Mouse (Mus musculus) midbrain, postnatal 0 days (tissue): ENCODE measurements at regions not wholly inside any gene's neighbourhood (a gene's known extent, or its start where the extent isn't known, plus 50 kb on each side); places are given as distances from the start of the nearest gene placed in this dataset.

Source experiments
- ATAC-seq: fragments of 200-750 bp; cut with Nextera tagmentation; 2 replicates; pipeline ENCODE4 v1.8.0; 2017; ENCODE audit warnings: moderate number of reproducible peaks, mild to moderate bottlenecking, moderate TSS enrichment, moderate library complexity; ENCODE audit not compliant: low FRiP score
- DNase-seq: peaks from one replicate; pipeline ENCODE4 v3.0.0-alpha.2; 2015; ENCODE audit warnings: low spot score
- H3K27ac ChIP-seq: fragments of 300-500 bp; sonication (generic); 2 replicates; pipeline ENCODE4 v1.5.1; 2014; ENCODE audit warnings: low read depth, mild to moderate bottlenecking, low read length, mixed read lengths
- H3K27me3 ChIP-seq: fragments of 300-500 bp; sonication (generic); 2 replicates; pipeline ENCODE4 v1.6.1; 2014; ENCODE audit warnings: low read length, control low read depth, mixed read lengths; ENCODE audit not compliant: insufficient read depth
- H3K36me3 ChIP-seq: fragments of 300-500 bp; sonication (generic); 2 replicates; pipeline ENCODE4 v1.6.1; 2014; ENCODE audit warnings: low read length, control low read depth, mixed read lengths; ENCODE audit not compliant: insufficient read depth
- H3K4me1 ChIP-seq: fragments of 300-500 bp; sonication (generic); 2 replicates; pipeline ENCODE4 v1.6.1; 2014; ENCODE audit warnings: mild to moderate bottlenecking, control low read depth, antibody characterized with exemption, low read length, mixed read lengths; ENCODE audit not compliant: insufficient read depth
- H3K4me2 ChIP-seq: fragments of 300-500 bp; sonication (generic); 2 replicates; pipeline ENCODE4 v1.6.1; 2014; ENCODE audit warnings: low read depth, mild to moderate bottlenecking, low read length, mixed read lengths; ENCODE audit not compliant: poor library complexity, severe bottlenecking
- H3K4me3 ChIP-seq: fragments of 300-500 bp; sonication (generic); 2 replicates; pipeline ENCODE4 v1.5.1; 2014; ENCODE audit warnings: low read depth, mild to moderate bottlenecking, low read length, moderate library complexity
- H3K9ac ChIP-seq: fragments of 300-500 bp; sonication (generic); replicated peaks from 2 replicates; pipeline ENCODE4 v1.6.1; 2014; ENCODE audit warnings: mild to moderate bottlenecking, low read length, moderate library complexity, mixed read lengths; ENCODE audit not compliant: poor library complexity, severe bottlenecking
- H3K9me3 ChIP-seq: fragments of 300-500 bp; sonication (generic); 2 replicates; pipeline ENCODE4 v1.6.1; 2016; ENCODE audit warnings: low read length, control low read depth
- CTCF ChIP-seq: IDR thresholded peaks from 2 replicates; pipeline ENCODE4 v1.5.1; 2016; ENCODE audit warnings: antibody characterized with exemption, mild to moderate bottlenecking
- WGBS: fragments of 180-500 bp; shearing (Covaris S2); extraction: QIAGEN DNeasy Blood & Tissue Kit; methylation state at CpG from one replicate; pipeline ENCODE4 v1.1.7; 2014; 5-methylcytosine and 5-hydroxymethylcytosine counted together

- H3K36me3 ChIP-seq = no peaks in the 10 kb centered on the region
- no peak for ATAC-seq
- H3K4me1 ChIP-seq = peaks cover 2% of the 10 kb centered on the region; the same call in 1 of the 2 replicates
- H3K9me3 ChIP-seq = no peaks in the 10 kb centered on the region
- H3K4me3 ChIP-seq = no peak overlapping the region
- H3K9ac ChIP-seq = no peak overlapping the region
- no peak overlapping the region for H3K27ac ChIP-seq
- TF ChIP-seq CTCF = no peak
- 89% methylated on average over 4 of the region's 4 CpGs for WGBS
- no peak overlapping the region for H3K4me2 ChIP-seq
- DNase-seq = no peak
- H3K27me3 ChIP-seq = no peaks in the 10 kb centered on the region
Measured at GRCm38 (mm10) chr6:99811842-99812241, 85.7 kb upstream of the Prok2 start.

- Histone ChIP-seq H3K4me1 (peaks cover 2% of the 10 kb centered on the region; the same call in 1 of the 2 replicates), H3K9me3 (no peaks in the 10 kb centered on the region), H3K4me3 (no peak overlapping the region), H3K9ac (no peak overlapping the region), H3K27ac (no peak overlapping the region), H3K4me2 (no peak overlapping the region), H3K36me3 (no peaks in the 10 kb centered on the region), H3K27me3 (no peaks in the 10 kb centered on the region)
- peak; percentile 77 for DNase-seq
- TF ChIP-seq CTCF = no peak
- 73% methylated on average over 9 of the region's 9 CpGs for WGBS
- ATAC-seq = no peak
Measured at GRCm38 (mm10) chr6:99810974-99811798, 85.0 kb upstream of the Prok2 start.

- Histone ChIP-seq H3K27me3 (no peaks in the 10 kb centered on the region), H3K4me2 (peak overlapping the region; percentile 44), H3K9me3 (no peaks in the 10 kb centered on the region), H3K27ac (no peak overlapping the region), H3K4me3 (no peak overlapping the region), H3K9ac (no peak overlapping the region; the same call in 1 of the 2 replicates), H3K36me3 (no peaks in the 10 kb centered on the region), H3K4me1 (peaks cover 6% of the 10 kb centered on the region; the same call in 1 of the 2 replicates)
- DNase-seq (no peak), ATAC-seq (no peak)
- no peak for TF ChIP-seq CTCF
- WGBS = 20% methylated on average over 10 of the region's 10 CpGs
Measured at GRCm38 (mm10) chr6:99804905-99805245, 78.7 kb upstream of the Prok2 start.

DNA sequence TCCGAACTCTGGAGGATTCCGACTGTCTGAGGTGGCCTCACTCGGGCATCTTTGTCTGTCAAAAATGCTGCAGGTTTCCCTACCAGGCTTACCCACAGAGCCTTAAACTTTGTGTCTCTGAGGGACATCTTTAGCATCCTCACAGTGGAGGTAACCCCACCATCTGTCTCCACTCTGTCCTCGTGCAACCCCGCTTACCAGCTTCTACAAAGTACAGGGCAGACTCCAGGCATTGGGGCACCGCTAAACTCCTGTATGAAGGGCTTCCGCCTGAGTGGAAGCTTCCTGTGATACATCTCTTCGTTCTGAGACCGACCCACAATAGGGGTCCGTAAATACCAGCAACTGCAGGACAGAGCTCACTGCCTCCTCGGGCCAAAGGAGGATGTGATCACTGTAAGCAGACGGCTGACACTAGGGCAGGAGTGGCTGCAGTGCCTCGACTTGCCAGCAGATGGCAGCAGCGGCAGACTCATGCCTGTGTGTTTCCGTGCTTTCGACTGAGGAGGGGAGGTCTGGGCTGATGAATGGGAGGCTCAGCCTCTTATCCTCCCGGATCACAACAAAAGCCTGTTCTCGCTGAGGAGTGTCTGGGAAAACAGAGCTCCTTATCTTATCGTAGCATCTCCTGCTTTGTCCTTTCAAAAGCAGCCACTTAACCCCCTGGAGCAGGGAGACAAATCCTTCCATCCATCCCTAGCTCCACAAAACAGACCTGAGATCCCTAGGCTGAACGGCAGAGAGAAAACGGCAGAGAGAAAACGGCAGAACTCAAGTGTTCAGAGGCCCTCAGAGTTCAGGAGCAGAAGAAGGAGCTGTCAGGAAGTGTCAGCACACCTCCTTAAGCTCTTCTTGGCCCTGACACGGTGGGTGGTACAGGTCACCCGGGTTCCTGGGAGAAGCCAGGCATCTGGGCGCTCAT lies 78.1 kb upstream of the Prok2 start:
- DNase-seq (peak; percentile 94), ATAC-seq (peak; percentile 83)
- Histone ChIP-seq H3K4me1 (0 out of 2 replicates have a peak, but pooled peaks cover 4% of the 10 kb centered on the region), H3K36me3 (no peaks in the 10 kb centered on the region), H3K9ac (no peak overlapping the region; the same call in 1 of the 2 replicates), H3K4me2 (peak overlapping the region; percentile 44), H3K27ac (no peak overlapping the region), H3K27me3 (no peaks in the 10 kb centered on the region), H3K9me3 (no peaks in the 10 kb centered on the region), H3K4me3 (no peak overlapping the region)
- peak; percentile 100 for TF ChIP-seq CTCF
- 21% methylated on average over 25 of the region's 25 CpGs for WGBS

DNA sequence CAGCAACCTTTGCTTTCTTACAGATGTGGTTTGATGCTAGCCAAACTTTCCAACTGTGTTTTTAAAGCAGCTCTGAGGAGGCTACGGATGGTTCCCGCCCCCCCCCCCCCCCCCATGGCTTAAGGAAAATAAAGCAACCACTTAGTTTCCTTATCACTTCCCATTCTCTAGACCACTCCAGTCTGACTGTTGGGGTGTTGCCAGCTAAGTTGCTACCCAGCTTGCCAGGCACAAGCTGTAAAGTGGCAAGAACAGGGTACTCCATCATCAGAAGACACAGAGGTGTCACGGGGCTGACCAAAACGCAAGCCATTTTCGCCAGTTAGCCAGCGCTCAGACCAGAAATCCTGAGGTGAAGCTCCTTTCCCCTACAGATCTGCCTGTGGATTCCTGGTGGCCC lies 74.7 kb upstream of the Prok2 start:
- Histone ChIP-seq H3K9ac (no peak overlapping the region), H3K27me3 (no peaks in the 10 kb centered on the region), H3K9me3 (no peaks in the 10 kb centered on the region), H3K36me3 (no peaks in the 10 kb centered on the region), H3K4me1 (0 out of 2 replicates have a peak, but pooled peaks cover 4% of the 10 kb centered on the region), H3K4me2 (no peak overlapping the region), H3K4me3 (no peak overlapping the region), H3K27ac (no peak overlapping the region)
- 94% methylated on average over 6 of the region's 6 CpGs for WGBS
- no peak for ATAC-seq
- no peak for TF ChIP-seq CTCF
- no peak for DNase-seq
